Mouse (Mus musculus) layer of hippocampus, adult 8-10 months (tissue): ENCODE measurements around the gene Slc4a5. TPM values are rescaled to one million over a fixed set of nuclear protein-coding genes. Genes with fewer than 3 reads are reported as not detected.

Source experiments
- DNase-seq, 2 experiments: peaks; one replicate each; pipeline ENCODE4 v3.0.0; 2022; ENCODE audit warnings: low spot score in 2 of 2
- total RNA-seq, 4 experiments: library from RNA; stranded (reverse); gene quantifications; 2 replicates each; pipeline ENCODE4 v1.2.4; 2022

The Slc4a5 gene
- total RNA-seq, 4 experiments from 2014 or later, result 0.21 to 1.5 (median 0.78) TPM

DNA sequence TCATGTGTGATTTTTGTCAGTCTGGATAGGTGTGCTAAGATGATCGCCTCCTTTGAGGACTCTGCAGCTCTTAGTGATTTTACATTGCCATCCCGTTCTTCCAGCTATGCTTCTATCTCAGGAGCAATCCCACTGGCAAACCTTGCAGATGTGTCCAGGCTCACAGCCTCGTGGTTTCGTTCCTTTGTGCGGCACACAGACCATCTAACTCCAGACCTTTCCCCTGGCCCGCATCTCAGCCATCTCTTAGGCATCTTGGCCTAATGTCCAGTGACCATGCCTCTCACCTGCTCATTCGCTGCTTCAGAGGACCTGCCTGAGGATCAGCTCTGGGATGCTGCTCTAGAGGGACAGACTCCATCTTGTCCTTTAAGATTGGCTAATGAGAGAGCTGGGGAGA, 130.5 kb downstream of the Slc4a5 start:
- no peak for DNase-seq

DNA sequence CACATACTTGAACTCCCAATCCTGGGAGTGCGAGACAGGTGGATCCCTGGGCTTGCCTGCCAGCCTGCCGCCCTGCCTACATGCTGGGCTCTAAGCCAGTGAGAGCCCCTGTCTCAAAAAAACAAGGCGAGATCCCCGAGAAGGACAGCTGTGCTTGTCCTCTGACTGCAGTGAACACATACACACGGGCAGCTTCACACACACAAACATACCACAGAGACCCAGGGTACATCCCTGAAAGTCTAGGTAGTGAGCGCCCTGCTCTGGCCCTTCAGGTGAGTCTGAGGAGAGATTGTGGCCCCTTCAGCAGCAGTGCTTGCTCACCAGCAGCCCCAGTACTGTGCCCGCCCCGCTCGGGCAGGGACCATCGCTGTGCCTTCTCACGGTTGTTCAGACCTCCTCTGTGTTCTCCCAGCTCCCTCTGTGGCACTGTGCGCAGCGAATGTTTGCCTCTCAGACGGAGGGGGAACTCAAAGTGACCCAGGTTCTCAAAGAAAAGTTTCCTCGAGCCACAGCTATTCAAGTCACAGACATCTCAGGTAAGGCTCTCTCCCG, 131.3 kb downstream of the Slc4a5 start:
- no peak for DNase-seq

DNA sequence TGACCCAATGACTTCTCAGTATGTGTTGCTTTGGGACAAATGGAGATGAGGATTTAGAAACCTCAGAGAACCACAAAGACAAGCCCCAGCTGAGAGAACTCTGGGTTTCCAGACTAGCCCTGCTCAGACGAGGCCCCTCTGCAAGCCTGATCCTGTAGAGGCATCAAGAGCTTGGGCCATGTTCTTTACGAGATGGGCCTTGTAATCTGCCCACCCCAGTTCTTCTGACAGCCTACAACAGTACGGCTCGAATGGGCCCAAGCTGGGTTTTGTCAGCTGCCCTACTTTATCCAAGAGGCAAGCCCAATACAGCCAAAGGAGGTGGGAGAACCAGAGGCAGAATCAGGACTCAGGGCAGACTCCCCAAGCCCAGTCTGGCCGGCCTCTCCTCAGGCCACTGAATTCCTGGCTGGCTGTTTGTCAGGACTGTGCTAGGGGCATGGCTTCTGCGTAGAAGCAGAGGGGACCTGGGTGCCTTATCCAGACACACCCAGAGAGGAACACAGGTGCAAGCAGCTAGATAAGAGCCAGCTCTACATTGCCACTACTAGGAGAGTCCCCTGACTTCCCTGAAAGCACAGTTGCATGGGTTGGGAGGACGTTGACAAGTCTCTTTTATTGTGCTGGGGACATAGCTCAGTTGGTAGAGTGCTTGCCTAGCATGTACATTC, 132.0 kb downstream of the Slc4a5 start:
- DNase-seq, result no peak

DNA sequence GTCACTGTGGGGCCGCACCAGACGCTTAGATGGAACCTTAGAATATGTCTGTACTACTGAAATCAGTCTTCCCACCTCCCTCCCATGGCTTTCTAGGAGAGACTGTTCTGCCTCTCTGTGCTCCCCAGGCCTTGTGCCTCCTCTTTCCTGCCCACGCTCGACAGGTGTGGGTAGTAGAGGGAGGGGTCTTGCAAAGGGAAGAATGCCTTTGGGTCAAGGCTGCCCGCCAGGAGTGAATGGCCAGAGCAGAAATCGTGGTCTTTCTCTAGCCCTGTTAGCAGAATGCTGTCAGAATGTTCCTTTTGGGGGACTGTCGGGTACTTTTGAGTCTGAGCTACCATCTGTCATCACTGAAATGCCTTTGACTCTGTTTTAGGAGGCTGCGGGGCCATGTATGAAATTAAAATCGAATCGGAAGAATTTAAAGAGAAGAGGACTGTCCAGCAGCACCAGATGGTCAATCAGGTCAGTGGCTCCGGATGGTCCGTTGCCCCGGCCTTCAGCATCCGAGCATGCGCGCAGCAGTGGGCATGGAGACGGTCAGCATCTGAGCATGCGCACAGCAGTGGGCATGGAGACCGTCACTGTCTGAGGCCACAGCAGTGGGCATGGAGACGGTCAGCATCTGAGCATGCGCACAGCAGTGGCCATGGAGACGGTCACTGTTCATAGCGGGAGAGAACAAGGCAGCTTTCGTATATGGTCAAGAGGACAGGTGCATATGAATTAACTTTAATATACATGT, 133.2 kb downstream of the Slc4a5 start:
- no peak for DNase-seq

Other genes starting within 250 kb of the Slc4a5 start
- gene Dok1, start 186.4 kb upstream of the Slc4a5 start, total RNA-seq, result 1 to 10 TPM; 3.3 to 7.4 (median 5.0) TPM
- 1 to 10 TPM; 2.5 to 4.7 (median 3.2) TPM for gene Loxl3, start 185.7 kb upstream of the Slc4a5 start, total RNA-seq
- gene Aup1, start 165.3 kb upstream of the Slc4a5 start, total RNA-seq, result 100 to 1,000 TPM; 123 to 153 (median 136) TPM
- gene Htra2, start 164.6 kb upstream of the Slc4a5 start, total RNA-seq, result 10 to 100 TPM; 50.0 to 60.6 (median 51.8) TPM
- 1 to 10 TPM in 3 of 4 experiments, under 1 TPM in 1; 0.41 to 2.1 (median 1.5) TPM for gene Dqx1, start 162.0 kb upstream of the Slc4a5 start, total RNA-seq
- gene Tlx2, start 149.5 kb upstream of the Slc4a5 start, total RNA-seq, result not detected
- 10 to 100 TPM; 32.0 to 37.0 (median 34.0) TPM for gene Pcgf1, start 142.0 kb upstream of the Slc4a5 start, total RNA-seq
- gene Lbx2, start 133.5 kb upstream of the Slc4a5 start, total RNA-seq, result 1 to 10 TPM in 1 of 4 experiments, under 1 TPM in 2, not detected in 1; 0.54 to 1.5 (median 0.68) TPM
- 10 to 100 TPM in 1 of 4 experiments, 1 to 10 TPM in 3; 6.6 to 13.8 (median 8.9) TPM for gene Ccdc142, start 118.2 kb upstream of the Slc4a5 start, total RNA-seq
- 1 to 10 TPM; 7.5 to 9.1 (median 8.5) TPM for gene Gm42688, start 118.2 kb upstream of the Slc4a5 start, total RNA-seq
- 10 to 100 TPM; 52.2 to 63.0 (median 61.9) TPM for gene Mrpl53, start 110.8 kb upstream of the Slc4a5 start, total RNA-seq
- 10 to 100 TPM; 23.7 to 30.1 (median 28.2) TPM for gene Mogs, start 104.3 kb upstream of the Slc4a5 start, total RNA-seq
- 10 to 100 TPM; 47.2 to 57.7 (median 52.1) TPM for gene Wbp1, start 98.3 kb upstream of the Slc4a5 start, total RNA-seq
- 10 to 100 TPM; 20.6 to 29.8 (median 26.7) TPM for gene Ino80b, start 94.4 kb upstream of the Slc4a5 start, total RNA-seq
- gene Rtkn, start 84.4 kb upstream of the Slc4a5 start, total RNA-seq, result 10 to 100 TPM; 75.6 to 85.0 (median 80.3) TPM
- 10 to 100 TPM; 23.4 to 27.5 (median 26.9) TPM for gene Wdr54, start 63.4 kb upstream of the Slc4a5 start, total RNA-seq
- 10 to 100 TPM; 21.2 to 23.8 (median 22.7) TPM for gene 1700003E16Rik, start 63.4 kb upstream of the Slc4a5 start, total RNA-seq
- gene Dctn1, start 53.9 kb upstream of the Slc4a5 start, total RNA-seq, result 100 to 1,000 TPM; 363 to 385 (median 379) TPM
- gene Mthfd2, start 106.1 kb downstream of the Slc4a5 start, total RNA-seq, result 10 to 100 TPM in 1 of 4 experiments, 1 to 10 TPM in 3; 5.7 to 10.6 (median 9.5) TPM
- 10 to 100 TPM; 20.5 to 31.0 (median 26.1) TPM for gene Mob1a, start 106.2 kb downstream of the Slc4a5 start, total RNA-seq
- gene Bola3, start 129.3 kb downstream of the Slc4a5 start, total RNA-seq, result 10 to 100 TPM; 33.5 to 55.4 (median 42.2) TPM
- 10 to 100 TPM; 53.5 to 65.9 (median 58.5) TPM for gene Tet3, start 239.3 kb downstream of the Slc4a5 start, total RNA-seq